Mouse (Mus musculus): ENCODE results near the gene Tmem132b. TPM values are rescaled to one million over a fixed set of nuclear protein-coding genes. Genes with fewer than 3 reads are reported as not detected.

The Tmem132b gene
- polyA plus RNA-seq, 1 experiment from 2014 or later = 0.74 TPM

DNA sequence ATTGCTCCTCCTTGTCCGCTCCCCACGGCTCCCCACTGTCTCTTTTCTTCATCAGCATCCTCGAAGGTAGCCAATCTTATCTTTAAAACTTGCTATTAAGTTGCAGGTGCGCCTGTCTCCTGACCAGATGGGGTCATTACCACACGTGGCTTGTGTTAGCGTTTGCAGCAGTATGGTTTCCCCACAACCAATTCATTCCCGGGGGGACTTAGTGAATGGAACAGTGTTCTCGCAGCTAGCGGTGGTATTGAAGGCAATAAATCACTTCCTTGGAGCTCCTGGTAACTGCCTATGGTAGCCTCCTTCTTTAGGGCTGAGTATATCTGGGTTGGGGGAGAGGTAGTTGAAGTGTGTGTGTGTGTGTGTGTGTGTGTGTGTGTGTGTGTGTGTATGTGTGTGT, 196.4 kb downstream of the Tmem132b start:
- no peaks in the 10 kb centered on the region for H3K36me3 ChIP-seq (ENCODE audit: control insufficient read depth, insufficient read depth, low read length)
- H3K27ac ChIP-seq (ENCODE audit: low read depth, low read length) = no peak overlapping the region
- no peaks in the 10 kb centered on the region for H3K27me3 ChIP-seq (ENCODE audit: control insufficient read depth, insufficient read depth, low read length)
- H3K9me3 ChIP-seq (ENCODE audit: control insufficient read depth, low read length) = no peaks in the 10 kb centered on the region
- WGBS = 90% methylated on average over 9 of the region's 9 CpGs
- H3K4me1 ChIP-seq (replicated peaks; ENCODE audit: control insufficient read depth, insufficient read depth, low read length) = no peaks in the 10 kb centered on the region
- DNase-seq (ENCODE audit: low spot score) (no peak), ATAC-seq (ENCODE audit: low FRiP score) (no peak)
- H3K9ac ChIP-seq (ENCODE audit: low read depth, low read length) = no peak overlapping the region
- no peak overlapping the region for H3K4me2 ChIP-seq (replicated peaks; ENCODE audit: low read depth, low read length)
- no peak overlapping the region for H3K4me3 ChIP-seq (ENCODE audit: low read depth, low read length)

DNA sequence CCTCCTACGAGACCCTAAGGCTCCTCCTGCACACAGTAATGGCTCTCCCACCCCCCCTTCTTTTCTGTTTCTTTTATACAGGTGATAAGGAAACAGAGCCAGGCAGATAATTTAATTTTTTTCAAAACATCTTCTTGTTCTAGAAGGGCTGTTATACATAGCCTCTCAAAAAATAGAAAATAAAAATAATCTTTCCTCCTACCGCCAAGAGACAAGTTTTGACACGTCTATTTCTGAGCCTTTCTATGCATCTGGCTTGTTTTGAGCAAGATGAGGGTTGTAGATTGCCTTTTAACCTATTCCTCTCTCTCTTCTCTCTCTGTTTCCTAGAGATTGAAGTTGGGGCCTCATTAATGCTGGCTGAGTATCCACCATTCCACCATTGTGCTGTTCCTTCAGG, 196.9 kb downstream of the Tmem132b start:
- ATAC-seq (ENCODE audit: low FRiP score) (no peak), DNase-seq (ENCODE audit: low spot score) (no peak)
- H3K9ac ChIP-seq (ENCODE audit: low read depth, low read length) = no peak overlapping the region
- 86% methylated on average over 3 of the region's 3 CpGs for WGBS
- H3K27ac ChIP-seq (ENCODE audit: low read depth, low read length) = no peak overlapping the region
- H3K4me1 ChIP-seq (replicated peaks; ENCODE audit: control insufficient read depth, insufficient read depth, low read length) = no peaks in the 10 kb centered on the region
- H3K27me3 ChIP-seq (ENCODE audit: control insufficient read depth, insufficient read depth, low read length) = no peaks in the 10 kb centered on the region
- no peak overlapping the region for H3K4me3 ChIP-seq (ENCODE audit: low read depth, low read length)
- no peaks in the 10 kb centered on the region for H3K36me3 ChIP-seq (ENCODE audit: control insufficient read depth, insufficient read depth, low read length)
- no peak overlapping the region for H3K4me2 ChIP-seq (replicated peaks; ENCODE audit: low read depth, low read length)
- no peaks in the 10 kb centered on the region for H3K9me3 ChIP-seq (ENCODE audit: control insufficient read depth, low read length)

DNA sequence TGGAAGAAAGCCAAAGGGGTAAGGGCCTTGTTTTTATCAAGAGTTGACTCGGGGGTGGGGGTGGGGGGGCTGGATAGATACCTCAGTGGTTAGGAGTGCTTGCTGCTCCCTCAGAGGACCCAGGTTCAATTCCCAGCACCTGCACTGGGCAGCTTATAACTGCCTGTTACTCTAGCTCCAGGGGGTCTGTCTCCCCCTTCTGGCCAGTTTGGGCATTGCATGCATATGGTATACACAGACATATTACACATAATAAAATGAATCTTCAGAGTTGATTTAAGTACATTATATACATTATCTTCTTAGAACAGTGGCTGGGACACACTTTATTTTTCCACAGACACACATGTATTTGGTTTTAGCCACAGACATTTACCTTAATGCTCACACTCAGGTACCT, 202.2 kb downstream of the Tmem132b start:
- no peak overlapping the region for H3K9ac ChIP-seq (ENCODE audit: low read depth, low read length)
- H3K36me3 ChIP-seq (ENCODE audit: control insufficient read depth, insufficient read depth, low read length) = no peaks in the 10 kb centered on the region
- no peak overlapping the region for H3K27ac ChIP-seq (ENCODE audit: low read depth, low read length)
- no peaks in the 10 kb centered on the region for H3K4me1 ChIP-seq (replicated peaks; ENCODE audit: control insufficient read depth, insufficient read depth, low read length)
- no peaks in the 10 kb centered on the region for H3K27me3 ChIP-seq (ENCODE audit: control insufficient read depth, insufficient read depth, low read length)
- H3K4me3 ChIP-seq (ENCODE audit: low read depth, low read length) = no peak overlapping the region
- DNase-seq (ENCODE audit: low spot score) = no peak
- H3K9me3 ChIP-seq (ENCODE audit: control insufficient read depth, low read length) = no peaks in the 10 kb centered on the region
- H3K4me2 ChIP-seq (replicated peaks; ENCODE audit: low read depth, low read length) = no peak overlapping the region
- WGBS = 95% methylated on average over 1 of the region's 1 CpGs
- ATAC-seq (ENCODE audit: low FRiP score) = no peak

DNA sequence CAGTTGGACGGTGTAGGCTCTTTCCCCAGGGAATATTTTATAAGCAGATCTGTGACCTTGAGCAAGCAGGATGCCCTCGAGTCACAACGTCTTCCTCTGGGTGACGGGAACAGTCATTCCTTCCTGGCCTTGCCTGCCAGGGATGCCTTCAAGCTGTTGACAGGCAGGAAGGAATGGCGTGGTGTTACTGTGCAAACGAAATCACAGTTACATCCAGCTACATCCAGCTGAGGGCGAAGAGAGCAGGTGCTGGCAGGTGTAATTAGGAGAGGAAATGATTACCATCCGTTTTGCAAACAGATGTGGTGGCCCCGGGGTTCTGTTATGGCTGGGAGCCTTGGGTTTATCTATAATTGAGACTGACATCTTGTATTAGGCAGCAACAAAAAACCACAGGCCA, 205.5 kb downstream of the Tmem132b start:
- no peak for ATAC-seq (ENCODE audit: low FRiP score)
- 53% methylated on average over 9 of the region's 9 CpGs for WGBS

DNA sequence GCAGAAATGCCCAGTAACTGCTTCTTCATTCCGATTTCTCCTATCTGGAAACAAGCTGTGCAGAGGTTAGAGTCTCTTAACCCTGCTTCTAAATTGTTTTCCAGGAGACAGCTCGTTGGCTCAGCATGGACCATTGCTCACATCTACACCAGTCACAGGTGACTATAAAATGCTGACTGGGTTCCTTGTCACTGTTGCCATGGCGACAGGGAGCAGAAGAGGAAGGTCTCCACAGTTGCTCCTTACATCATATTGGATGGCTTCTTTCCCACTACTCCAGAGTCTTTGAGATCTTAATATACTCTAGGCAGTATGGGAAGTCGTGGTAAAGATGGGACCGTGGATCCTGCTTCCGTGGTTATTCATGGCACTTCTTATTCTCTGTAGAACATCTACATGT, 211.9 kb downstream of the Tmem132b start:
- Histone ChIP-seq H3K4me2 (replicated peaks; ENCODE audit: low read depth, low read length) (no peak overlapping the region), H3K27me3 (ENCODE audit: control insufficient read depth, insufficient read depth, low read length) (no peaks in the 10 kb centered on the region), H3K4me1 (replicated peaks; ENCODE audit: control insufficient read depth, insufficient read depth, low read length) (no peaks in the 10 kb centered on the region), H3K36me3 (ENCODE audit: control insufficient read depth, insufficient read depth, low read length) (no peaks in the 10 kb centered on the region), H3K9me3 (ENCODE audit: control insufficient read depth, low read length) (no peaks in the 10 kb centered on the region), H3K4me3 (ENCODE audit: low read depth, low read length) (no peak overlapping the region), H3K27ac (ENCODE audit: low read depth, low read length) (no peak overlapping the region), H3K9ac (ENCODE audit: low read depth, low read length) (no peak overlapping the region)
- 82% methylated on average over 6 of the region's 6 CpGs for WGBS
- DNase-seq (ENCODE audit: low spot score) (no peak), ATAC-seq (ENCODE audit: low FRiP score) (no peak)

More for the DNA sequence above, 205.5 kb downstream of the Tmem132b start:
- Histone ChIP-seq H3K4me2 (replicated peaks; ENCODE audit: low read depth, low read length) (no peak overlapping the region), H3K4me3 (ENCODE audit: low read depth, low read length) (no peak overlapping the region), H3K27me3 (ENCODE audit: control insufficient read depth, insufficient read depth, low read length) (no peaks in the 10 kb centered on the region), H3K36me3 (ENCODE audit: control insufficient read depth, insufficient read depth, low read length) (no peaks in the 10 kb centered on the region), H3K9me3 (ENCODE audit: control insufficient read depth, low read length) (no peaks in the 10 kb centered on the region), H3K27ac (ENCODE audit: low read depth, low read length) (no peak overlapping the region), H3K4me1 (replicated peaks; ENCODE audit: control insufficient read depth, insufficient read depth, low read length) (no peaks in the 10 kb centered on the region), H3K9ac (ENCODE audit: low read depth, low read length) (no peak overlapping the region)
- peak; percentile 11 for DNase-seq (ENCODE audit: low spot score)

DNA sequence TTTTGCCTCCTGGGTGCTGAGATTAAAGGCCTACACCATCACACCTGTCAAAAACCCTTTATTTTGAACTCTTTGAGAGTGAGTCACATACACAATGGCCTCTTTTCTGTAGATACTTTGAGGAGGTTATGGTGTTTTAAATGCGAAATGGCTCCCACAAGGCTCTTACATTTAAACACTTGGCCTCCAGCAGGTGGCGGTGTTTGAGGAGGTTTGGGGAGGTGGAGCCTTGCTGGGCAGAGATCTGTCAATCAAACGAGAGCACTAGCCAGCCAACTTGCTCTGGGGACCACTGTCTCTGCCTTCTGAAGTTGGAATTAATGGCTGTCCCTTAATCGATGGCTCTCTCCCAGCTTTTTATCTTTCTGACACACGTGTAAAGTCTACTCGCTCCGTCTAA, 214.2 kb downstream of the Tmem132b start:
- Histone ChIP-seq H3K27me3 (ENCODE audit: control insufficient read depth, insufficient read depth, low read length) (no peaks in the 10 kb centered on the region), H3K9ac (ENCODE audit: low read depth, low read length) (no peak overlapping the region), H3K27ac (ENCODE audit: low read depth, low read length) (no peak overlapping the region), H3K4me2 (replicated peaks; ENCODE audit: low read depth, low read length) (no peak overlapping the region), H3K36me3 (ENCODE audit: control insufficient read depth, insufficient read depth, low read length) (no peaks in the 10 kb centered on the region), H3K4me1 (replicated peaks; ENCODE audit: control insufficient read depth, insufficient read depth, low read length) (no peaks in the 10 kb centered on the region), H3K4me3 (ENCODE audit: low read depth, low read length) (no peak overlapping the region), H3K9me3 (ENCODE audit: control insufficient read depth, low read length) (no peaks in the 10 kb centered on the region)
- DNase-seq (ENCODE audit: low spot score) (peak; percentile 48), ATAC-seq (ENCODE audit: low FRiP score) (no peak)
- WGBS = 60% methylated on average over 7 of the region's 7 CpGs

DNA sequence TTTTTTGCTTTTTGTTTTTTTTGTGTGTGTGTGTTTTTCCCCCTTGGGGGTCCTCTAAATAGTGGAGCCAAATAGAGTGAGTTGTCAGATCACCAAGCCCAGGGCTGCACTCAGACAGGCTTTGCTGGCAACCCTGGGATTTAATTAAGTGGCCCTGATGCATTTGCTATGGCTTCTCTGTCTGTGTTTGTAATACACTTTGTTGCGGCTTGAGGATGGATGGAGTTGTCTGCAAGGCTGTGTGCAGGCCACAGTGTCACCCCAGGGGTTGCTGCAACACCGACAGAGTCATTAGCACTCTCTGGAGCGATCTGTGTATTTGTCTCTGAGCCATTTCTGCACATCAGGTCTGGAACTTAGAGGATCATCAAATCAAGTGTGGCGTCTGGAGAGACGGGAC, 219.9 kb downstream of the Tmem132b start:
- no peaks in the 10 kb centered on the region for H3K36me3 ChIP-seq (ENCODE audit: control insufficient read depth, insufficient read depth, low read length)
- no peak for DNase-seq (ENCODE audit: low spot score)
- H3K27ac ChIP-seq (ENCODE audit: low read depth, low read length) = no peak overlapping the region
- ATAC-seq (ENCODE audit: low FRiP score) = no peak
- no peak overlapping the region for H3K4me3 ChIP-seq (ENCODE audit: low read depth, low read length)
- no peaks in the 10 kb centered on the region for H3K4me1 ChIP-seq (replicated peaks; ENCODE audit: control insufficient read depth, insufficient read depth, low read length)
- no peaks in the 10 kb centered on the region for H3K27me3 ChIP-seq (ENCODE audit: control insufficient read depth, insufficient read depth, low read length)
- no peaks in the 10 kb centered on the region for H3K9me3 ChIP-seq (ENCODE audit: control insufficient read depth, low read length)
- H3K9ac ChIP-seq (ENCODE audit: low read depth, low read length) = no peak overlapping the region
- 78% methylated on average over 5 of the region's 5 CpGs for WGBS
- H3K4me2 ChIP-seq (replicated peaks; ENCODE audit: low read depth, low read length) = no peak overlapping the region

DNA sequence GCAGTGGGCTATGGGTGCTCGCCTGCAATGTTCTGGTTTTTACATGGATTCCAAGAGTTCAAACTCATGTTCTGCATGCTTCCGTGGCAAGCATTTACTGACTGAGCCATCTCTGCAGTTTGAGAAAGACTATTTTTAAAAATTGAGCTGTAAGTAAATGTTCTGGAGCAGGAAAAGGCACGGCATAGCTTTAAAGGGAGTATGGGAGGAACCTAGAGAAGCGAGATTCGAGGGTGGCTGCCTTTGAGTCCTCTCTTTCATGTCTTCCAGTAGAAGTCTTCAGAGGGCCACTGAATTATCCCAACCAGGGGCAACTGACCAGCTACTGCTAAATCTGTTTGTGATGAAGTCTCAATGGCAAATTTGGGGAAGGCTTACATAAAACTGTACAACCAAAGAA, 221.0 kb downstream of the Tmem132b start:
- Histone ChIP-seq H3K36me3 (ENCODE audit: control insufficient read depth, insufficient read depth, low read length) (no peaks in the 10 kb centered on the region), H3K4me1 (replicated peaks; ENCODE audit: control insufficient read depth, insufficient read depth, low read length) (no peaks in the 10 kb centered on the region), H3K9me3 (ENCODE audit: control insufficient read depth, low read length) (no peaks in the 10 kb centered on the region), H3K27ac (ENCODE audit: low read depth, low read length) (no peak overlapping the region), H3K9ac (ENCODE audit: low read depth, low read length) (no peak overlapping the region), H3K4me3 (ENCODE audit: low read depth, low read length) (no peak overlapping the region), H3K4me2 (replicated peaks; ENCODE audit: low read depth, low read length) (no peak overlapping the region), H3K27me3 (ENCODE audit: control insufficient read depth, insufficient read depth, low read length) (no peaks in the 10 kb centered on the region)
- 81% methylated on average over 5 of the region's 5 CpGs for WGBS
- DNase-seq (ENCODE audit: low spot score) (no peak), ATAC-seq (ENCODE audit: low FRiP score) (no peak)

DNA sequence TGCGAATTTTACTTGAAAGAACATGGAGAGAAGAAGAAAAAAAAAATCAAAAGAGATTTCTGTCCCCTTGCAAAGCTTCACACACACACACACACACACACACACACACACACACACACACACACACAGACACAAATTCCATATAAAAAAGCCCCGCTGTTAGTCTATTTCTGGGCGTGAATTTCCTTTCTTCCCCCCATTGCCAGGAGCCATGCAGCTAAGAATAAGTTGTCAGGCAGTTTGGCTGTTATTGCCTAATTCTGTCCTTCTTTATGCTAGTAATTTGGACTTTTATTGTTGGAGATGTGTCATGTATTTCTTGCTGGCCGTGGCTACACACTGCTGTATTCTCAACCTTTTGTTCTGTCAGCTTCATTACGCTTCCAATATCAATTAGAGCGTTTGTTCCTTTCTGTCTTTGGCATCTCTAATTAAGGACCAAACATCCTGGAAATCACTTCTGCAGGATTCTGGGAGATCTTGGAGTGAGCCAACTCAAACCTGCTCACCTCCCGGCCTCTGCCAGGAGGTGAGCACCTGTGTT, 225.5 kb downstream of the Tmem132b start:
- Histone ChIP-seq H3K9ac (ENCODE audit: low read depth, low read length) (no peak overlapping the region), H3K36me3 (ENCODE audit: control insufficient read depth, insufficient read depth, low read length) (no peaks in the 10 kb centered on the region), H3K4me3 (ENCODE audit: low read depth, low read length) (no peak overlapping the region), H3K27me3 (ENCODE audit: control insufficient read depth, insufficient read depth, low read length) (no peaks in the 10 kb centered on the region), H3K27ac (ENCODE audit: low read depth, low read length) (no peak overlapping the region), H3K4me1 (replicated peaks; ENCODE audit: control insufficient read depth, insufficient read depth, low read length) (no peaks in the 10 kb centered on the region), H3K9me3 (ENCODE audit: control insufficient read depth, low read length) (no peaks in the 10 kb centered on the region), H3K4me2 (replicated peaks; ENCODE audit: low read depth, low read length) (no peak overlapping the region)
- ATAC-seq (ENCODE audit: low FRiP score) = no peak
- 88% methylated on average over 7 of the region's 7 CpGs for WGBS
- DNase-seq (ENCODE audit: low spot score) = no peak

All from hindbrain, embryonic 11.5 days (tissue).